Mouse (Mus musculus): ENCODE results near the gene Actg2. TPM values are rescaled to one million over a fixed set of nuclear protein-coding genes. Genes with fewer than 3 reads are reported as not detected.
A peak's percentile ranks its signal among the peaks of the same experiment; 100 is the strongest.

Gene Actg2
- polyA plus RNA-seq, 1 experiment from 2014 or later, result 1.1 TPM

DNA sequence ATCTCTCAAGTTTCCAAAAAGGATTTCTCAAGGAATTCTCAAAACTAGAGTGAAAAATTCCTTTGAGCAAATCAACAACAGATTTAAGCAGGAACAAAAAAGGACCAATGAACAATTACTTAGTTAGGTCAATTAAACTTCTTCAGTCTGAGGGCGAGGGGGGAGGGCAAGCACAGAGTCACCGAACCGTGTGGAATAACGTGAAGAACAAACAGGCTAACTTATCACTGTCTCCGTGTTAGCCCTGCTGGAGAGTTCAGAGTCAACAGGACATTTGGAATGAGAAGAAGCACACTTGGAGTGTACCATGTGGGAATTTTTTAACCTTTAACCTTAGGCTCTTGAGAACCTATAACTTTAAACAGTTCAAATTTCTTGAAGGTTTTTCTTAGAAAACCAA, 12.3 kb upstream of the Actg2 start:
- Histone ChIP-seq H3K9me3 (no peaks in the 10 kb centered on the region), H3K4me2 (replicated peaks) (no peak overlapping the region), H3K4me1 (no peaks in the 10 kb centered on the region), H3K27me3 (no peaks in the 10 kb centered on the region), H3K9ac (replicated peaks) (no peak overlapping the region), H3K36me3 (peaks cover 41% of the 10 kb centered on the region), H3K27ac (replicated peaks) (no peak overlapping the region), H3K4me3 (no peak overlapping the region)
- WGBS, result 28% methylated on average over 5 of the region's 5 CpGs
- ATAC-seq (replicated peaks), result no peak

DNA sequence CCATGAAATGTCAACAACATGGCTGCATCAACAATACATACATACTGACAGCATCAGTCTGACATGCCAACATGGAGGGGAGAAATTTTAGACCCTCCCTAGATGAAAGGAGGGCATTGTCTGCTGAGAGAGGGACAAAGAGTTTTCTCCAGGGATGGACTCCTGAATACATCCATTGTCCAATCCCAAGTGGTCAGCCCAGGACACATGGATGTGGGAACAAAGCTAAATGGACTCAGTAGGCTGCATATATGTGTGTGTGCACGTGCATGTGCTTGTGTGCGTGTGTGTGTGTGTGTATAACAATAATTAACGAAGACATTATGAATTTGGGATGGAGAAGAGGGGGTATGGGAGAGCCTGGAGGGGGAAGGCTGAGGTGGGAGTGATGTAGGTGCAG, 9.7 kb upstream of the Actg2 start:
- no peak overlapping the region for H3K4me2 ChIP-seq (replicated peaks)
- H3K9ac ChIP-seq (replicated peaks), result no peak overlapping the region
- WGBS, result 71% methylated on average over 3 of the region's 3 CpGs
- no peaks in the 10 kb centered on the region for H3K4me1 ChIP-seq
- no peak for ATAC-seq (replicated peaks)
- no peaks in the 10 kb centered on the region for H3K27me3 ChIP-seq
- peaks cover 32% of the 10 kb centered on the region for H3K36me3 ChIP-seq
- no peak overlapping the region for H3K4me3 ChIP-seq
- no peak overlapping the region for H3K27ac ChIP-seq (replicated peaks)
- H3K9me3 ChIP-seq, result no peaks in the 10 kb centered on the region

DNA sequence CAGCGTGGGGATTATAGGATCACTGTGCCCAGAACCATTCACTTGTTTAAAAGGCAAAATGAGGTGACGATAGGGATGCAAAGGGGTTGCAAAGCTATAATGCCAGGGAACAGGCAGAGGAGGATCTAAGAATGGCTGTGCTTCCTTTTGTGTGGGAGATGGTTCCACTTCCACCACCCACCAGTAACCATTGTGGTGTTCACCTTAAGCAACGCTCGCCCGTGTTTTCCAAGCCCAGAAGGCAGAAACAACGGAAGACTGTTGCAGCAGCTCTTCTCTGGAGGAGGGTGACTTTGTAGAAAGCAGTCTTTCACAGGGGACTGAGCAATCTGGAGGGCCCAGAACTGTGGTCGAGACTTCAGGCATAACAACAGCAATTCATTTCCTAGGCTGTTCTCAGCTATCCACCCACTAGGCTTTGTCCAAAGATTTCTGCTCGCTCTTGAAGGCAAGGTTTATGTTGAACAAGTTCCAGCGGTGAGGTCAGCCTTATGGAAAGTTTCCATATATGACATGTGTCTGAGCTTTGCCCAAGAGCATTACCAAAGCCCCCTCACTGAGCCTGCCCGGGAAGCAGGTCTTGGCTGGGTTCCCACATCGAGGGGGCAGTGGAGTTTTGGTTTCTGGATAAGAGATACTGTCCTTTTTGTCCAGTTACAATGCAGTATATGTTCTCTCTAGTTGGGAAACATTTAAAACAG, 5.8 kb upstream of the Actg2 start:
- ATAC-seq (replicated peaks), result no peak
- Histone ChIP-seq H3K9me3 (no peaks in the 10 kb centered on the region), H3K27ac (replicated peaks) (peak overlapping the region; percentile 39)

DNA sequence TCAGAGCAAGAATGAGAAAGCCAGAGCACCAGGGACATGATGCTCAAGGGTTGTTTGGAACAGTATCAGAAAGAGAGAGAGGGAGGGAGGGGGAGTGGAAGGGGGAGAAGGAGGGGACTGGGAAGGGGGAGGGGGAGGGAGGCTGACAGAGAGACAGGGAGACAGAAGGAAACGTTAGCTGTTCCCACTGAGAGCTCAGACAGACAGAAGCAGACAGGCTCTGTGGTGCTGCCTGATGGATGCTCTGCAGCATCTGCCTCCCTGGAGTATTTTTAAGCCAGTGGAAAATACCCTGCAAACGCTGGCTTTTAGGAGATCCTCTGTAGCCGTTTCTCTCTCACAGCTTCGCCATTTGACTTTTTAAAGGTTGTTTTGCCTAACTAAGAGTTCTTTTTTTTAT, 4.0 kb upstream of the Actg2 start:
- WGBS, result 45% methylated on average over 4 of the region's 4 CpGs
- Histone ChIP-seq H3K36me3 (0 out of 2 replicates have a peak, but pooled peaks cover 7% of the 10 kb centered on the region), H3K9me3 (no peaks in the 10 kb centered on the region), H3K4me2 (replicated peaks) (no peak overlapping the region), H3K27ac (replicated peaks) (no peak overlapping the region), H3K4me1 (no peaks in the 10 kb centered on the region), H3K27me3 (no peaks in the 10 kb centered on the region), H3K4me3 (no peak overlapping the region), H3K9ac (replicated peaks) (no peak overlapping the region)
- ATAC-seq (replicated peaks), result no peak

More for the DNA sequence above, 5.8 kb upstream of the Actg2 start:
- no peaks in the 10 kb centered on the region for H3K27me3 ChIP-seq
- peaks cover 24% of the 10 kb centered on the region for H3K36me3 ChIP-seq
- no peaks in the 10 kb centered on the region for H3K4me1 ChIP-seq
- no peak overlapping the region for H3K4me2 ChIP-seq (replicated peaks)
- H3K4me3 ChIP-seq, result no peak overlapping the region
- H3K9ac ChIP-seq (replicated peaks), result no peak overlapping the region
- 62% methylated on average over 11 of the region's 11 CpGs for WGBS

DNA sequence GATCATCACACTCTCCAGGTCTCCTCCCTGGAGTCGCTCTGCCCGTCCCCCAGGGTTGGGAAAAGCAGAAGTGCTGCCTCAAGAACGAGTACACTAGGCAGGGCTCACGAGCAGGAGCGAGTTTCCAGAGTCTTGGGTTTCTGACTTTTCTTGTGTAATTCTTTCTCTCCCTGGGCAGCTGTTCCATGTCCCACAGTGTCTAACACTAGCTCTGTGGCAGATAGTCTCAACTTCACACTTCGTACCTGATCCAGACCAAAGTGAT, 662 bp upstream of the Actg2 start:
- Histone ChIP-seq H3K4me3 (no peak overlapping the region), H3K27me3 (no peaks in the 10 kb centered on the region), H3K9ac (replicated peaks) (no peak overlapping the region), H3K4me1 (no peaks in the 10 kb centered on the region), H3K27ac (replicated peaks) (no peak overlapping the region), H3K4me2 (replicated peaks) (no peak overlapping the region), H3K9me3 (no peaks in the 10 kb centered on the region), H3K36me3 (no peaks in the 10 kb centered on the region)
- ATAC-seq (replicated peaks), result no peak
- WGBS, result 33% methylated on average over 6 of the region's 6 CpGs

DNA sequence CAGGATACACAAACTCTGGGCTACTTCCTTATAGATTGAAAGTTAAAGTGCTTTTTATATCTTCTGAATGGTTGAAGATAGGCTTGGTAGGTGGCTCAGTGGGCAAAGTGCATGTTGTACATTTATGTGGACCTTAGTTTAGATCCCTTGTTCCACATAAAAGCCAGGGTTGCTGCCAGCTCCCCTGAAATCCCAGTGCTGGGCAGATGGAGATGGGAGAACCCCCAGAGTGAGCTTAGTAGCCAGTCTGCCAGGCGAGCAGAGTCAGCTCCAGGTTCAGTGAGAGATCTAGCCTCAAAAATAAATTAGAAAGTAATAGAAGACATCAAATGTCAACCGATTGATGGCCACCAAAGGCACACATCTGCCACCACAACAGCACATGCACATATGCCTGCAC, 3.5 kb downstream of the Actg2 start:
- ATAC-seq (replicated peaks), result no peak
- no peak overlapping the region for H3K4me2 ChIP-seq (replicated peaks)
- H3K36me3 ChIP-seq, result no peaks in the 10 kb centered on the region
- no peak overlapping the region for H3K9ac ChIP-seq (replicated peaks)
- H3K9me3 ChIP-seq, result no peaks in the 10 kb centered on the region
- H3K27me3 ChIP-seq, result no peaks in the 10 kb centered on the region
- H3K4me3 ChIP-seq, result no peak overlapping the region
- 85% methylated on average over 2 of the region's 2 CpGs for WGBS
- no peak overlapping the region for H3K27ac ChIP-seq (replicated peaks)
- H3K4me1 ChIP-seq, result no peaks in the 10 kb centered on the region

DNA sequence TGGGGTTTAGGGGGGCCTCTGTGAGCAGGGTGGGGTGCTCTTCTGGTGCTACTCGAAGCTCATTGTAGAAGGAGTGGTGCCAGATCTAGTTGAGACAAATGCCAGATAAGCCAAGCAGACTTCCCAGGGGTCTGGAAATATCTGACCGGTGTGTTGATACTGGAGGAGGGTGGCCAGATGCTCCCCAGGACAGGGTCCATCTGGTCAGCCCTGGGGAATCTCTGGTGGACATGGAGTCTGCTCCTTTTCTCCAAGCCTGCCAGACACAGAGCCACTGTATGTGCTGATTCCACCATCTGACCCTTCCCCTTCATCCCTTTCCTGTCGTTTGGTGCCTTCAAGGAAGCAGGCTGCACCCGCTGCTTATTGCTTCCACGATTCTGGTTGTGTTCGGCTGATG, 12.9 kb downstream of the Actg2 start:
- ATAC-seq (replicated peaks), result no peak
- no peak overlapping the region for H3K4me2 ChIP-seq (replicated peaks)
- no peaks in the 10 kb centered on the region for H3K9me3 ChIP-seq
- no peaks in the 10 kb centered on the region for H3K36me3 ChIP-seq
- 81% methylated on average over 6 of the region's 6 CpGs for WGBS
- no peaks in the 10 kb centered on the region for H3K27me3 ChIP-seq
- H3K27ac ChIP-seq (replicated peaks), result no peak overlapping the region
- H3K4me3 ChIP-seq, result no peak overlapping the region
- no peak overlapping the region for H3K9ac ChIP-seq (replicated peaks)
- no peaks in the 10 kb centered on the region for H3K4me1 ChIP-seq

DNA sequence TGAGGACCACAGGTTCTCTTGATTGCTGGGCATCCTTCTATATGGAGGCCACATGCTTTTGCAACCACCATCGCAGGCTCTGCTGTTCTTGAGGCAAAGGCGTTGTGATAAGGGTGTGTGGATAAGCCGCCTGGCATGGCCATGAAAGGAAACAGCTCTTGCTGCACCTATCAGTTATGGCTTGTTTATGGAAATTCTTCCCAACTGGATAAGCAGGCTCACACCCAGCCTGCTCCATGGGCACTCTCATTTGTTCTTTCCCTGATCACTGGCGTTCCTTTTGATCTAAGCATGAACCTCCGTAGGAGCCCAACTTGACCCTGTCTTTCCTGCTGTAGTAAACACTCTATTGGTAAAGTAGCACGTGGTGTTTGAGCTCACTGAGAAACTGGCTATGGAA, 14.3 kb downstream of the Actg2 start:
- no peak overlapping the region for H3K4me3 ChIP-seq
- no peak overlapping the region for H3K9ac ChIP-seq (replicated peaks)
- H3K36me3 ChIP-seq, result no peaks in the 10 kb centered on the region
- no peaks in the 10 kb centered on the region for H3K4me1 ChIP-seq
- no peaks in the 10 kb centered on the region for H3K9me3 ChIP-seq
- no peaks in the 10 kb centered on the region for H3K27me3 ChIP-seq
- no peak overlapping the region for H3K27ac ChIP-seq (replicated peaks)
- ATAC-seq (replicated peaks), result no peak
- H3K4me2 ChIP-seq (replicated peaks), result no peak overlapping the region
- WGBS, result 76% methylated on average over 6 of the region's 6 CpGs

DNA sequence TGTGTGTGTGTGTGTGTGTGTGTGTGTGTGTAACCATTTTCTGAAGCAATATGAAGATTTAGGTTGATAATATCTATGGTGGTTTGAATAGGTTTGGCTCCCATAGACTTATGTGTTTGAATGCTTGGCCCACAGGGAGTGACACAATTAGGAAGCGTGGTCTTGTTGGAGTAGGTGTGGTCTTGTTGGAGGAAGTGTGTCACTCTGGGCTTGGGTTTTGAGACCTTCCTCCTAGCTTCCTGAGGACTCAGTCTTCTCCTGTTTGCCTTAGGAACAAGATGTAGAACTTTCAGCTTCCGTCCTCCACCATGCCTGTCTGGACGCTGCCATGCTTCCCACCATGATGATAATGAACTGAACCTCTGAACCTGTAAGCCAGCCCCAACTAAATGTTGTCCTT, 17.4 kb downstream of the Actg2 start:
- no peak for ATAC-seq (replicated peaks)
- no peak overlapping the region for H3K4me3 ChIP-seq
- H3K9ac ChIP-seq (replicated peaks), result no peak overlapping the region
- no peaks in the 10 kb centered on the region for H3K36me3 ChIP-seq
- H3K27me3 ChIP-seq, result no peaks in the 10 kb centered on the region
- H3K4me1 ChIP-seq, result no peaks in the 10 kb centered on the region
- H3K27ac ChIP-seq (replicated peaks), result no peak overlapping the region
- 87% methylated on average over 3 of the region's 3 CpGs for WGBS
- H3K4me2 ChIP-seq (replicated peaks), result no peak overlapping the region
- no peaks in the 10 kb centered on the region for H3K9me3 ChIP-seq

DNA sequence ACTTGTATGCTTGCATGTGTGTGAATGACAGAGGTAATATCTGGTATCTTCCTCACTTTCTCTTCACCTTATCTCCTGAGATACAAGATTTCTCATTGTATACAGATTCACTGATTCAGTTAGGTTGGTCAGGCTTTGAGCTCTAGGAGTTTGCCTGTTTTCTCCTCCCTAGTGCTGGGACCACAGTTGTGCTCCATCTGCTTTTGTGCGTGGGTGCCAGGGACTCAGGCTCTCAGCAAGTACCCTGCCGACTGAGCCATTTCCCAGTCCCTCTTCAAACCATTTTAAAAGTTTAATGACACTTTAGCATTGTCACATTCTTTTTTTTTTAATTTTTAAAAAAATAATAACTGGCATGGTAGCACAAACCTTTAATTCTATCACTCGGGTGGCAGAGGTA, 20.9 kb downstream of the Actg2 start:
- ATAC-seq (replicated peaks), result no peak
- 73% methylated on average over 3 of the region's 3 CpGs for WGBS

DNA sequence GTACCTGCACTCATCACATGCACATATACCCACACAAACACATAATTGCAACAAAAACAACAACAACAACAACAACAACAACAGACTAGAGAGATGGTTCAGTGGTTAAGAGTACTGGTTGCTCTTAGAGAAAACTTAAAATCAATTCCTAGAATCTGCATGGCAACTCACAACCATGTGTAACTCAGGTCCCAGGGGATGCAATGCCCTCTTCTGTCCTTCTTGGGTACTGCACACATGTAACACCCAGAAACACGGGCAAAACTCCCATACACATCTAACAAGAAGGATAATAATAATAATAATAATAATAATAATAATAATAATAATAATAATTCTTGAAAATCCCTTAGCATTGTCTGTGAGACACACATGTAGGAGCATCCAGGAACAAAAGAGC, 23.6 kb downstream of the Actg2 start:
- H3K4me3 ChIP-seq, result no peak overlapping the region
- H3K9ac ChIP-seq (replicated peaks), result no peak overlapping the region
- H3K4me2 ChIP-seq (replicated peaks), result no peak overlapping the region
- H3K4me1 ChIP-seq, result no peaks in the 10 kb centered on the region
- ATAC-seq (replicated peaks), result peak; percentile 46
- no peaks in the 10 kb centered on the region for H3K36me3 ChIP-seq
- 16% methylated on average over 1 of the region's 1 CpGs for WGBS
- H3K27ac ChIP-seq (replicated peaks), result no peak overlapping the region
- no peaks in the 10 kb centered on the region for H3K9me3 ChIP-seq
- no peaks in the 10 kb centered on the region for H3K27me3 ChIP-seq

More for the DNA sequence above, 20.9 kb downstream of the Actg2 start:
- Histone ChIP-seq H3K4me1 (no peaks in the 10 kb centered on the region), H3K4me3 (no peak overlapping the region), H3K9me3 (no peaks in the 10 kb centered on the region), H3K36me3 (no peaks in the 10 kb centered on the region), H3K9ac (replicated peaks) (no peak overlapping the region), H3K27me3 (no peaks in the 10 kb centered on the region), H3K4me2 (replicated peaks) (no peak overlapping the region), H3K27ac (replicated peaks) (no peak overlapping the region)

DNA sequence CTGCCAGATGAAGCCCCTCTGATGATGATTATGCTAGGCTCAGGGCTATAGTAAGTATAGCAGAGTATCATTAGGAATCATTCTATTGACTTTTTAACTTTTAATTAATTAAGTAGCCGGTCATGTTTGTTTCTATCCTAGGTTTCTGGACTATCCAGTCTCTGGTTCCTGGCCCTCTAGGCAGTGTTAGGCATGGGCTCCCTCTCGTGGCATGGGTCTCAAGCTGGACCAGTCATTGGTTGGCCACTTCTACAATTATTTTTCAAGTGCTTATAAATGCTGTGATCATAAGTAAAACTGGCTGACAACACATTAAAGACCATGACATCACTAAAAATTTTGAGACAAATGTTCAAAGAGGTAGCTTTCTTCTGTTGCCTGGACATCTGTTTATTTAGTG, 25.9 kb downstream of the Actg2 start:
- no peaks in the 10 kb centered on the region for H3K36me3 ChIP-seq
- H3K9ac ChIP-seq (replicated peaks), result 0 out of 2 replicates have a peak overlapping the region, but pooled peaks have one; percentile 3

DNA sequence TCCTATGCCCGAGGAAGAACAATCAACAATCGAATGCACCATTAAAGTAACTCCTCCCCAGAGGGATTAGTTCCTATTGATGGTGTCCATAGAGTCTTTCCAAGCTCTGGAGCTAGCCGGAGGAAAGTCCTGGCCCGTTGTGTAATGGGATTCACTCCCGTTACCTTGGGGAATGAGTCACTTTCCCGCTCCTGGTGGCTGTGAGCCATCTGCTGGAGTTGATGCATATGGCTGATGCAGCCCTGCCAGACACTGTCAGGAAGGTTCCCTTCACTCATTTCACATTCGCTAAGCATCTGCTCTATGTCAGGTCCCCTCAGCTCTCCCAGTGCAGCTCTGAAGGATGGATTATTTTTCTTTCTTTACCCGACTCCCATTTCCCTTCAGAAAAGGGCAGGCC, 26.6 kb downstream of the Actg2 start:
- 44% methylated on average over 8 of the region's 8 CpGs for WGBS
- 0 out of 2 replicates have a peak overlapping the region, but pooled peaks have one; percentile 3 for H3K9ac ChIP-seq (replicated peaks)
- H3K36me3 ChIP-seq, result no peaks in the 10 kb centered on the region
- 0 out of 2 replicates have a peak overlapping the region, but pooled peaks have one; percentile 35 for H3K27ac ChIP-seq (replicated peaks)
- peaks cover 17% of the 10 kb centered on the region for H3K4me1 ChIP-seq
- H3K9me3 ChIP-seq, result no peaks in the 10 kb centered on the region
- no peak for ATAC-seq (replicated peaks)
- no peaks in the 10 kb centered on the region for H3K27me3 ChIP-seq
- no peak overlapping the region for H3K4me2 ChIP-seq (replicated peaks)
- H3K4me3 ChIP-seq, result no peak overlapping the region

More for the DNA sequence above, 25.9 kb downstream of the Actg2 start:
- 62% methylated on average over 2 of the region's 2 CpGs for WGBS
- H3K4me1 ChIP-seq, result peaks cover 14% of the 10 kb centered on the region
- H3K9me3 ChIP-seq, result no peaks in the 10 kb centered on the region
- H3K4me2 ChIP-seq (replicated peaks), result no peak overlapping the region
- H3K27me3 ChIP-seq, result no peaks in the 10 kb centered on the region
- H3K4me3 ChIP-seq, result no peak overlapping the region
- ATAC-seq (replicated peaks), result no peak
- H3K27ac ChIP-seq (replicated peaks), result no peak overlapping the region
